Mouse (Mus musculus): Measurements from ENCODE around the gene Incenp. TPM values are rescaled to one million over a fixed set of nuclear protein-coding genes. Genes with fewer than 3 reads are reported as not detected.

Gene Incenp
- polyA plus RNA-seq (2016; fragmentation: Nextera tagmentation; extraction: Ambion mirVana), result 87.7 and 92.6 TPM in 2 replicates

GRCm38 (mm10) chr19:9899072-9899779 is at the start of gene Incenp:
Gene Incenp, minus strand, starts transcription at chr19:9899551.
- WGBS, result under 1% methylated on average over 58 of the region's 58 CpGs
- Histone ChIP-seq H3K4me3 (peak within 1 kb of the TSS; percentile 81), H3K9ac (peak within 1 kb of the TSS; percentile 75), H3K36me3 (peaks cover 11% of the 10 kb centered on the region), H3K27ac (peak within 1 kb of the TSS; percentile 23; the same call in 1 of the 2 replicates), H3K4me1 (peaks cover 21% of the 10 kb centered on the region), H3K9me3 (no peaks in the 10 kb centered on the region), H3K27me3 (replicated peaks) (no peaks in the 10 kb centered on the region), H3K4me2 (replicated peaks) (peak within 1 kb of the TSS; percentile 84)
- peak; percentile 98 for ATAC-seq (ENCODE audit: low FRiP score, low read depth)

GRCm38 (mm10) chr19:9946986-9947385 is 47.6 kb upstream of the Incenp start:
- Histone ChIP-seq H3K9me3 (no peaks in the 10 kb centered on the region), H3K36me3 (no peaks in the 10 kb centered on the region), H3K4me2 (replicated peaks) (no peak overlapping the region), H3K4me3 (no peak overlapping the region), H3K4me1 (no peaks in the 10 kb centered on the region), H3K27ac (no peak overlapping the region), H3K9ac (no peak overlapping the region), H3K27me3 (replicated peaks) (no peaks in the 10 kb centered on the region)
- WGBS, result 79% methylated on average over 3 of the region's 3 CpGs
- ATAC-seq (ENCODE audit: low FRiP score, low read depth), result no peak

- Histone ChIP-seq H3K27me3 (replicated peaks) (no peaks in the 10 kb centered on the region), H3K4me3 (no peak overlapping the region), H3K9me3 (no peaks in the 10 kb centered on the region), H3K4me1 (no peaks in the 10 kb centered on the region), H3K9ac (no peak overlapping the region), H3K27ac (no peak overlapping the region), H3K36me3 (no peaks in the 10 kb centered on the region), H3K4me2 (replicated peaks) (no peak overlapping the region)
- no peak for ATAC-seq (ENCODE audit: low FRiP score, low read depth)
- 92% methylated on average over 8 of the region's 8 CpGs for WGBS
Measured at GRCm38 (mm10) chr19:9945800-9946564, 46.6 kb upstream of the Incenp start.

GRCm38 (mm10) chr19:9942539-9943533 is 43.5 kb upstream of the Incenp start:
- Histone ChIP-seq H3K4me2 (replicated peaks) (no peak overlapping the region), H3K36me3 (no peaks in the 10 kb centered on the region), H3K9ac (no peak overlapping the region), H3K4me1 (no peaks in the 10 kb centered on the region), H3K4me3 (no peak overlapping the region), H3K27ac (no peak overlapping the region), H3K9me3 (no peaks in the 10 kb centered on the region), H3K27me3 (replicated peaks) (no peaks in the 10 kb centered on the region)
- ATAC-seq (ENCODE audit: low FRiP score, low read depth), result no peak
- WGBS, result 72% methylated on average over 10 of the region's 10 CpGs

- 70% methylated on average over 1 of the region's 1 CpGs for WGBS
- H3K27me3 ChIP-seq (replicated peaks), result no peaks in the 10 kb centered on the region
- H3K4me1 ChIP-seq, result no peaks in the 10 kb centered on the region
- no peak overlapping the region for H3K4me2 ChIP-seq (replicated peaks)
- H3K9ac ChIP-seq, result no peak overlapping the region
- no peak overlapping the region for H3K4me3 ChIP-seq
- H3K9me3 ChIP-seq, result no peaks in the 10 kb centered on the region
- no peak for ATAC-seq (ENCODE audit: low FRiP score, low read depth)
- H3K27ac ChIP-seq, result no peak overlapping the region
- no peaks in the 10 kb centered on the region for H3K36me3 ChIP-seq
Measured at GRCm38 (mm10) chr19:9941809-9942208, 42.5 kb upstream of the Incenp start.

GRCm38 (mm10) chr19:9940903-9941302 is 41.6 kb upstream of the Incenp start:
- Histone ChIP-seq H3K4me3 (no peak overlapping the region), H3K9me3 (no peaks in the 10 kb centered on the region), H3K36me3 (no peaks in the 10 kb centered on the region), H3K9ac (no peak overlapping the region), H3K4me2 (replicated peaks) (no peak overlapping the region), H3K27ac (no peak overlapping the region), H3K27me3 (replicated peaks) (no peaks in the 10 kb centered on the region), H3K4me1 (no peaks in the 10 kb centered on the region)
- ATAC-seq (ENCODE audit: low FRiP score, low read depth), result no peak
- 12% methylated on average over 4 of the region's 4 CpGs for WGBS

GRCm38 (mm10) chr19:9939841-9940240 is 40.5 kb upstream of the Incenp start:
- Histone ChIP-seq H3K9ac (no peak overlapping the region), H3K4me2 (replicated peaks) (no peak overlapping the region), H3K4me1 (no peaks in the 10 kb centered on the region), H3K9me3 (no peaks in the 10 kb centered on the region), H3K27me3 (replicated peaks) (no peaks in the 10 kb centered on the region), H3K36me3 (no peaks in the 10 kb centered on the region), H3K27ac (no peak overlapping the region), H3K4me3 (no peak overlapping the region)
- WGBS, result 73% methylated on average over 7 of the region's 7 CpGs
- no peak for ATAC-seq (ENCODE audit: low FRiP score, low read depth)

GRCm38 (mm10) chr19:9938824-9939303 is 39.5 kb upstream of the Incenp start:
- Histone ChIP-seq H3K9ac (no peak overlapping the region), H3K27me3 (replicated peaks) (no peaks in the 10 kb centered on the region), H3K4me3 (no peak overlapping the region), H3K4me1 (no peaks in the 10 kb centered on the region), H3K27ac (no peak overlapping the region), H3K36me3 (no peaks in the 10 kb centered on the region), H3K4me2 (replicated peaks) (no peak overlapping the region), H3K9me3 (no peaks in the 10 kb centered on the region)
- ATAC-seq (ENCODE audit: low FRiP score, low read depth), result no peak
- 80% methylated on average over 13 of the region's 13 CpGs for WGBS

- no peaks in the 10 kb centered on the region for H3K9me3 ChIP-seq
- ATAC-seq (ENCODE audit: low FRiP score, low read depth), result no peak
- no peak overlapping the region for H3K4me3 ChIP-seq
- H3K36me3 ChIP-seq, result no peaks in the 10 kb centered on the region
- H3K4me2 ChIP-seq (replicated peaks), result no peak overlapping the region
- no peak overlapping the region for H3K9ac ChIP-seq
- WGBS, result 83% methylated on average over 6 of the region's 6 CpGs
- no peak overlapping the region for H3K27ac ChIP-seq
- no peaks in the 10 kb centered on the region for H3K4me1 ChIP-seq
- H3K27me3 ChIP-seq (replicated peaks), result no peaks in the 10 kb centered on the region
Measured at GRCm38 (mm10) chr19:9938156-9938823, 38.9 kb upstream of the Incenp start.

- WGBS, result 66% methylated on average over 5 of the region's 5 CpGs
- H3K4me1 ChIP-seq, result no peaks in the 10 kb centered on the region
- H3K9me3 ChIP-seq, result no peaks in the 10 kb centered on the region
Measured at GRCm38 (mm10) chr19:9937428-9937827, 38.1 kb upstream of the Incenp start.

GRCm38 (mm10) chr19:9936579-9936978 is 37.2 kb upstream of the Incenp start:
- 78% methylated on average over 5 of the region's 5 CpGs for WGBS
- H3K4me1 ChIP-seq, result no peaks in the 10 kb centered on the region
- H3K27ac ChIP-seq, result no peak overlapping the region
- H3K9me3 ChIP-seq, result no peaks in the 10 kb centered on the region
- no peak overlapping the region for H3K4me2 ChIP-seq (replicated peaks)
- no peak overlapping the region for H3K4me3 ChIP-seq
- no peaks in the 10 kb centered on the region for H3K36me3 ChIP-seq
- H3K27me3 ChIP-seq (replicated peaks), result no peaks in the 10 kb centered on the region
- H3K9ac ChIP-seq, result no peak overlapping the region
- ATAC-seq (ENCODE audit: low FRiP score, low read depth), result no peak

More at GRCm38 (mm10) chr19:9937428-9937827, 38.1 kb upstream of the Incenp start:
- Histone ChIP-seq H3K4me2 (replicated peaks) (no peak overlapping the region), H3K27me3 (replicated peaks) (no peaks in the 10 kb centered on the region), H3K36me3 (no peaks in the 10 kb centered on the region), H3K27ac (no peak overlapping the region), H3K4me3 (no peak overlapping the region), H3K9ac (no peak overlapping the region)
- ATAC-seq (ENCODE audit: low FRiP score, low read depth), result no peak

All from neural tube, embryonic 12.5 days (tissue).